Comparison of ENCODE assay signal across 45 mouse cellular contexts in the genomic region with DNA sequence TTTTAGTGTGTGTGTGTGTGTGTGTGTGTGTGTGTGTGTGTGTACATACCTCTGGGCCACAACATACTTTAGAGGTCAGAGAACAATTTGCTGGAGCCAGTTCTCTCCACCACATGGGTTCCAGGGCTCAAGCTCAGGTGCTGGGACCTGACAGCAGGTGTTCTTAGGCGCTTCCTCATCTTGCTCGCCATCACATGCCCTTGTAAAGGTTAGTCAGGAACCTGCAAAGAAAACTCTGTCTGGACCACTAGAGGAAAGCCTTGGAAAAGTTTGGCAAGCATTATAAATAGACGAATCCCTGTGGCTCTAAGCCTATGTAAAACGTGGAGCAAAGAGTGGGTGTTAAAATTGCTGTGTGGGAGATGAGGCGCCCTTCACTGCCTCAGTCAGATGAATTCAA. TPM values are rescaled to one million over a fixed set of nuclear protein-coding genes. Genes with fewer than 3 reads are reported as not detected.
"Had no signal": no experiment of that assay in that cellular context is flagged by ENCODE, and none has a peak within 500 bp of the region (broad histone marks: within the 10 kb centered on the region; RNA-seq: fewer than 3 reads in every experiment).

No protein-coding gene starts in this region.

- H3K27me3 ChIP-seq: limb, embryonic 12.5 days; limb, embryonic 13.5 days; limb, embryonic 15.5 days; liver, embryonic 12.5 days; liver, embryonic 13.5 days; liver, embryonic 15.5 days; lung, embryonic 15.5 days; megakaryocyte, embryonic 14.5 days; midbrain, embryonic 12.5 days; midbrain, embryonic 13.5 days; midbrain, embryonic 15.5 days had no signal

- DNase-seq: left cerebral cortex, postnatal 4 days; liver; liver, embryonic 13.5 days; liver, postnatal 0 days; lung, adult 18-20 months; lung, adult 2 months; lung, embryonic 14.5 days; lung, postnatal 10 days; lung, postnatal 14 days; lung, postnatal 36 days; lung, postnatal 4 days; midbrain, embryonic 14.5 days had no signal

- H3K27ac ChIP-seq: limb, embryonic 10.5 days; limb, embryonic 12.5 days; limb, embryonic 13.5 days; limb, embryonic 15.5 days; liver, embryonic 12.5 days; liver, embryonic 13.5 days; liver, embryonic 14.5 days; liver, embryonic 15.5 days; lung, embryonic 15.5 days; macrophage; midbrain, embryonic 10.5 days; midbrain, embryonic 12.5 days; midbrain, embryonic 13.5 days; midbrain, embryonic 15.5 days had no signal

- H3K4me2 ChIP-seq: limb, embryonic 12.5 days; limb, embryonic 13.5 days; limb, embryonic 15.5 days; liver, embryonic 11.5 days; liver, embryonic 12.5 days; liver, embryonic 13.5 days; liver, embryonic 15.5 days; lung, embryonic 14.5 days; lung, embryonic 15.5 days; midbrain, embryonic 11.5 days; midbrain, embryonic 12.5 days; midbrain, embryonic 13.5 days; midbrain, embryonic 15.5 days had no signal

- H3K4me3 ChIP-seq: limb, embryonic 10.5 days; limb, embryonic 12.5 days; limb, embryonic 13.5 days; limb, embryonic 15.5 days; liver, embryonic 12.5 days; liver, embryonic 13.5 days; liver, embryonic 15.5 days; lung, embryonic 15.5 days; megakaryocyte, embryonic 14.5 days; midbrain, embryonic 10.5 days; midbrain, embryonic 12.5 days; midbrain, embryonic 13.5 days; midbrain, embryonic 15.5 days; myocyte had no signal

- H3K9me3 ChIP-seq: limb, embryonic 10.5 days; limb, embryonic 12.5 days; limb, embryonic 13.5 days; limb, embryonic 15.5 days; liver, embryonic 12.5 days; liver, embryonic 13.5 days; liver, embryonic 15.5 days; lung, embryonic 15.5 days; midbrain, embryonic 10.5 days; midbrain, embryonic 12.5 days; midbrain, embryonic 13.5 days; midbrain, embryonic 15.5 days had no signal

- H3K36me3 ChIP-seq: limb, embryonic 10.5 days; limb, embryonic 12.5 days; limb, embryonic 13.5 days; limb, embryonic 15.5 days; liver, embryonic 12.5 days; liver, embryonic 13.5 days; liver, embryonic 15.5 days; lung, embryonic 15.5 days; midbrain, embryonic 10.5 days; midbrain, embryonic 12.5 days; midbrain, embryonic 13.5 days; midbrain, embryonic 15.5 days had no signal

- ATAC-seq: liver, embryonic 12.5 days; liver, postnatal 0 days; lung, postnatal 0 days; midbrain, embryonic 13.5 days; midbrain, embryonic 15.5 days; midbrain, embryonic 16.5 days had no signal

- H3K9ac ChIP-seq: limb, embryonic 12.5 days; limb, embryonic 13.5 days; limb, embryonic 15.5 days; liver, embryonic 12.5 days; liver, embryonic 13.5 days; liver, embryonic 14.5 days; liver, embryonic 15.5 days; liver, postnatal 0 days; lung, embryonic 14.5 days; lung, embryonic 15.5 days; midbrain, embryonic 12.5 days; midbrain, embryonic 13.5 days; midbrain, embryonic 15.5 days had no signal

- H3K4me1 ChIP-seq: limb, embryonic 10.5 days; limb, embryonic 12.5 days; limb, embryonic 13.5 days; limb, embryonic 15.5 days; liver, embryonic 12.5 days; liver, embryonic 13.5 days; liver, embryonic 15.5 days; lung, embryonic 15.5 days; megakaryocyte, embryonic 14.5 days; midbrain, embryonic 10.5 days; midbrain, embryonic 12.5 days; midbrain, embryonic 13.5 days; midbrain, embryonic 15.5 days had no signal

RNA-seq across cellular contexts. Expression of gene Zfp42, which starts 31.8 kb away (rescaled TPM):
- total RNA-seq: left cerebral cortex, adult 8-10 months; left cerebral cortex, postnatal 10 days; left cerebral cortex, postnatal 14 days; left cerebral cortex, postnatal 25 days; left cerebral cortex, postnatal 36 days; left cerebral cortex, postnatal 4 days; liver, adult 2 months; megakaryocyte progenitor cell, adult 5-6 weeks; megakaryocyte, adult 5-6 weeks; megakaryocyte-erythroid progenitor cell, adult 5-6 weeks; midbrain, postnatal 0 days; monocyte, adult 5-6 weeks had no signal
- polyA plus RNA-seq: limb, embryonic 15.5 days; liver, adult 2 months; liver, embryonic 11.5 days; liver, embryonic 12.5 days; liver, embryonic 13.5 days; liver, embryonic 14.5 days; liver, embryonic 15.5 days; liver, embryonic 16.5 days; liver, postnatal 0 days; lung, adult 2 months; lung, embryonic 14.5 days; lung, embryonic 15.5 days; lung, embryonic 16.5 days; lung, postnatal 0 days; macrophage; midbrain, embryonic 12.5 days; midbrain, embryonic 13.5 days; midbrain, embryonic 14.5 days; midbrain, embryonic 15.5 days; midbrain, embryonic 16.5 days; midbrain, postnatal 0 days; myocyte; neural tube, embryonic 11.5 days had no signal
